In genomic region chr5:122232004-122232403, GRCm38 (mm10) we compare ENCODE assay signal across 18 mouse cellular contexts. TPM values are rescaled to one million over a fixed set of nuclear protein-coding genes. Genes with fewer than 3 reads are reported as not detected.
DNase-seq lines count a peak whose midpoint lies in the region; ATAC-seq and TF ChIP-seq lines count a peak whose summit lies in the region.
"Had no signal": no experiment of that assay in that cellular context is flagged by ENCODE, and none has a peak within 500 bp of the region (broad histone marks: within the 10 kb centered on the region; RNA-seq: fewer than 3 reads in every experiment).

No protein-coding gene starts in this region.

- no peak for DNase-seq in gastrocnemius, adult 2 months
- DNase-seq in gastrocnemius, postnatal 10 days, result no peak
- peak in 1 of 2 experiments; percentile 79 for DNase-seq in spleen, adult 2 months (ENCODE audit: low read depth in 1 of 2, low spot score in 2 of 2)
- DNase-seq in spleen, adult 18-20 months, result no peak
- DNase-seq in cerebellum, postnatal 25 days, result no peak
- DNase-seq in midbrain, postnatal 0 days (ENCODE audit: low spot score), result no peak
- DNase-seq: adrenal gland, adult 8-10 months; cerebellum, adult 9-11 months; embryo, embryonic 11 days; gastrocnemius, postnatal 14 days; heart, postnatal 10 days; lung, postnatal 10 days had no signal

- no peak for ATAC-seq in embryonic facial prominence, embryonic 15.5 days (ENCODE audit: insufficient number of reproducible peaks, low FRiP score, low TSS enrichment, low read depth)
- ATAC-seq in intestine, embryonic 15.5 days, result no peak
- no peak for ATAC-seq in midbrain, postnatal 0 days (ENCODE audit: low FRiP score)
- ATAC-seq: forebrain, embryonic 16.5 days; hindbrain, embryonic 16.5 days had no signal

- WGBS in spleen, adult 2 months, result 19% methylated on average over 5 of the region's 5 CpGs
- 44% methylated on average over 5 of the region's 5 CpGs for WGBS in embryonic facial prominence, embryonic 15.5 days
- 42% methylated on average over 5 of the region's 5 CpGs for WGBS in intestine, embryonic 15.5 days
- WGBS in midbrain, postnatal 0 days, result 84% methylated on average over 5 of the region's 5 CpGs

- no peaks in the 10 kb centered on the region for H3K9me3 ChIP-seq in embryonic facial prominence, embryonic 15.5 days (replicated peaks)
- no peaks in the 10 kb centered on the region for H3K9me3 ChIP-seq in intestine, embryonic 15.5 days
- H3K9me3 ChIP-seq in midbrain, postnatal 0 days (ENCODE audit: low read length), result no peaks in the 10 kb centered on the region

- TF ChIP-seq POLR2A in spleen, adult 2 months (IDR thresholded peaks at IDR 0.05; ENCODE audit: low read depth, low read length), result no peak

- peaks cover 34% of the 10 kb centered on the region for H3K36me3 ChIP-seq in spleen, adult 2 months (ENCODE audit: control insufficient read depth, insufficient read depth, low read length)
- H3K36me3 ChIP-seq in embryonic facial prominence, embryonic 15.5 days, result no peaks in the 10 kb centered on the region
- no peaks in the 10 kb centered on the region for H3K36me3 ChIP-seq in intestine, embryonic 15.5 days
- H3K36me3 ChIP-seq in midbrain, postnatal 0 days (ENCODE audit: insufficient read depth, low read length), result no peaks in the 10 kb centered on the region
- H3K36me3 ChIP-seq: G1E had no signal

- H3K4me3 ChIP-seq in gastrocnemius, adult 2 months, result no peak overlapping the region
- H3K4me3 ChIP-seq in spleen, adult 2 months (ENCODE audit: extremely low read depth, insufficient read depth, insufficient read length), result no peak overlapping the region; the same call in 1 of the 2 replicates
- no peak overlapping the region for H3K4me3 ChIP-seq in embryonic facial prominence, embryonic 15.5 days (replicated peaks)
- no peak overlapping the region for H3K4me3 ChIP-seq in intestine, embryonic 15.5 days (replicated peaks)
- no peak overlapping the region for H3K4me3 ChIP-seq in midbrain, postnatal 0 days (ENCODE audit: low read depth, low read length)

- intact Hi-C loops in gastrocnemius, adult 2 months (cut with DNase I), result no loop called here

- no peak overlapping the region for H3K9ac ChIP-seq in embryonic facial prominence, embryonic 15.5 days
- no peak overlapping the region for H3K9ac ChIP-seq in intestine, embryonic 15.5 days
- no peak overlapping the region for H3K9ac ChIP-seq in midbrain, postnatal 0 days (replicated peaks; ENCODE audit: low read length, poor library complexity, severe bottlenecking)
- H3K9ac ChIP-seq: liver, embryonic 14.5 days had no signal

- no peak overlapping the region for H3K4me2 ChIP-seq in embryonic facial prominence, embryonic 15.5 days (replicated peaks)
- H3K4me2 ChIP-seq in intestine, embryonic 15.5 days (replicated peaks), result no peak overlapping the region
- H3K4me2 ChIP-seq in midbrain, postnatal 0 days (ENCODE audit: low read depth, low read length, poor library complexity, severe bottlenecking), result no peak overlapping the region

- no peak for TF ChIP-seq CTCF in gastrocnemius, adult 2 months (IDR thresholded peaks at IDR 0.05)
- TF ChIP-seq CTCF in spleen, adult 2 months (IDR thresholded peaks at IDR 0.05; ENCODE audit: extremely low read depth, insufficient read depth, insufficient read length, insufficient replicate concordance), result no peak
- no peak for TF ChIP-seq CTCF in midbrain, postnatal 0 days (IDR thresholded peaks at IDR 0.05)

- peak overlapping the region; percentile 43 for H3K27ac ChIP-seq in gastrocnemius, adult 2 months
- H3K27ac ChIP-seq in spleen, adult 2 months (ENCODE audit: insufficient read depth, low read length), result peak overlapping the region; percentile 99
- H3K27ac ChIP-seq in embryonic facial prominence, embryonic 15.5 days (replicated peaks), result 0 out of 2 replicates have a peak overlapping the region, but pooled peaks have one; percentile 44
- H3K27ac ChIP-seq in intestine, embryonic 15.5 days, result no peak overlapping the region
- H3K27ac ChIP-seq in midbrain, postnatal 0 days (ENCODE audit: low read depth, low read length), result no peak overlapping the region
- H3K27ac ChIP-seq: liver, embryonic 14.5 days had no signal

- peaks cover 51% of the 10 kb centered on the region for H3K4me1 ChIP-seq in spleen, adult 2 months (ENCODE audit: control insufficient read depth, insufficient read depth, insufficient read length)
- H3K4me1 ChIP-seq in embryonic facial prominence, embryonic 15.5 days, result peaks cover 40% of the 10 kb centered on the region
- 0 out of 2 replicates have a peak, but pooled peaks cover 10% of the 10 kb centered on the region for H3K4me1 ChIP-seq in intestine, embryonic 15.5 days (replicated peaks)
- H3K4me1 ChIP-seq in midbrain, postnatal 0 days (ENCODE audit: insufficient read depth, low read length), result 0 out of 2 replicates have a peak, but pooled peaks cover 3% of the 10 kb centered on the region

- H3K27me3 ChIP-seq in spleen, adult 2 months (ENCODE audit: control insufficient read depth, insufficient read depth, low read length), result no peaks in the 10 kb centered on the region
- no peaks in the 10 kb centered on the region for H3K27me3 ChIP-seq in embryonic facial prominence, embryonic 15.5 days
- no peaks in the 10 kb centered on the region for H3K27me3 ChIP-seq in intestine, embryonic 15.5 days (replicated peaks)
- H3K27me3 ChIP-seq in midbrain, postnatal 0 days (ENCODE audit: insufficient read depth, low read length), result no peaks in the 10 kb centered on the region

RNA-seq across cellular contexts. Expression of gene Hvcn1, which starts 25.4 kb away (rescaled TPM):
- total RNA-seq in gastrocnemius, adult 2 months (2021), result under 1 TPM; 0.28 to 0.61 TPM
- total RNA-seq in gastrocnemius, postnatal 10 days (2021), result 1 to 10 TPM; 4.0 to 4.3 TPM
- 174 and 200 TPM in 2 replicates for polyA plus RNA-seq in spleen, adult 2 months (2012; rRNA removed)
- 9.8 and 10.3 TPM in 2 replicates for polyA plus RNA-seq in embryonic facial prominence, embryonic 15.5 days (2015; fragmentation: Nextera tagmentation; extraction: Ambion mirVana)
- polyA plus RNA-seq in intestine, embryonic 15.5 days (2015; fragmentation: Nextera tagmentation; extraction: Ambion mirVana), result 5.2 and 5.8 TPM in 2 replicates
- total RNA-seq in midbrain, postnatal 0 days (2014; rRNA removed), result 2.0 and 2.2 TPM in 2 replicates
- 1.3 and 1.6 TPM in 2 replicates for polyA plus RNA-seq in midbrain, postnatal 0 days (2015; fragmentation: Nextera tagmentation; extraction: Ambion mirVana)

RNA-seq across cellular contexts. Expression of gene Tctn1, which starts 32.3 kb away (rescaled TPM):
- total RNA-seq in gastrocnemius, adult 2 months (2021), result 1 to 10 TPM; 1.8 to 2.0 TPM
- total RNA-seq in gastrocnemius, postnatal 10 days (2021), result 1 to 10 TPM; 2.8 to 6.3 TPM
- 22.1 and 25.3 TPM in 2 replicates for polyA plus RNA-seq in spleen, adult 2 months (2012; rRNA removed)
- 6.9 and 7.5 TPM in 2 replicates for polyA plus RNA-seq in embryonic facial prominence, embryonic 15.5 days (2015; fragmentation: Nextera tagmentation; extraction: Ambion mirVana)
- 3.0 and 3.2 TPM in 2 replicates for polyA plus RNA-seq in intestine, embryonic 15.5 days (2015; fragmentation: Nextera tagmentation; extraction: Ambion mirVana)
- total RNA-seq in midbrain, postnatal 0 days (2014; rRNA removed), result 30.0 and 37.5 TPM in 2 replicates
- 5.8 and 6.2 TPM in 2 replicates for polyA plus RNA-seq in midbrain, postnatal 0 days (2015; fragmentation: Nextera tagmentation; extraction: Ambion mirVana)

RNA-seq across cellular contexts. Expression of gene Pptc7, which starts 52.2 kb away (rescaled TPM):
- 100 to 1,000 TPM; 103 to 115 TPM for total RNA-seq in gastrocnemius, adult 2 months (2021)
- 10 to 100 TPM; 30.0 to 36.1 TPM for total RNA-seq in gastrocnemius, postnatal 10 days (2021)
- polyA plus RNA-seq in spleen, adult 2 months (2012; rRNA removed), result 18.8 and 24.5 TPM in 2 replicates
- polyA plus RNA-seq in embryonic facial prominence, embryonic 15.5 days (2015; fragmentation: Nextera tagmentation; extraction: Ambion mirVana), result 8.0 and 9.5 TPM in 2 replicates
- polyA plus RNA-seq in intestine, embryonic 15.5 days (2015; fragmentation: Nextera tagmentation; extraction: Ambion mirVana), result 10.4 and 11.0 TPM in 2 replicates
- total RNA-seq in midbrain, postnatal 0 days (2014; rRNA removed), result 19.3 and 22.7 TPM in 2 replicates
- polyA plus RNA-seq in midbrain, postnatal 0 days (2015; fragmentation: Nextera tagmentation; extraction: Ambion mirVana), result 5.6 and 6.7 TPM in 2 replicates

Comparison
In these comparisons a context has a peak if more than half of its experiments do, and no peak if none do; other contexts are left out.
1. H3K27ac ChIP-seq: peak in gastrocnemius, adult 2 months (single experiment), spleen, adult 2 months (single experiment) and embryonic facial prominence, embryonic 15.5 days (single experiment); none in intestine, embryonic 15.5 days (single experiment) and midbrain, postnatal 0 days (single experiment).
2. RNA of gene Hvcn1, which starts 25.4 kb away (polyA plus RNA-seq): 174 to 200 TPM in spleen, adult 2 months; 9.8 to 10.3 TPM in embryonic facial prominence, embryonic 15.5 days, 5.2 to 5.8 TPM in intestine, embryonic 15.5 days and 1.3 to 1.6 TPM in midbrain, postnatal 0 days; every median in the first group is over 10 times any median in the second.